Mouse (Mus musculus): Measurements from ENCODE around the gene Nat14.

Nat14 gene

GRCm38 (mm10) chr7:4920496-4920895 is 1.3 kb upstream of the Nat14 start:
- DNase-seq (ENCODE audit: low spot score) = no peak

GRCm38 (mm10) chr7:4920976-4921823 is 628 bp upstream of the Nat14 start:
- no peak for DNase-seq (ENCODE audit: low spot score)

DNA sequence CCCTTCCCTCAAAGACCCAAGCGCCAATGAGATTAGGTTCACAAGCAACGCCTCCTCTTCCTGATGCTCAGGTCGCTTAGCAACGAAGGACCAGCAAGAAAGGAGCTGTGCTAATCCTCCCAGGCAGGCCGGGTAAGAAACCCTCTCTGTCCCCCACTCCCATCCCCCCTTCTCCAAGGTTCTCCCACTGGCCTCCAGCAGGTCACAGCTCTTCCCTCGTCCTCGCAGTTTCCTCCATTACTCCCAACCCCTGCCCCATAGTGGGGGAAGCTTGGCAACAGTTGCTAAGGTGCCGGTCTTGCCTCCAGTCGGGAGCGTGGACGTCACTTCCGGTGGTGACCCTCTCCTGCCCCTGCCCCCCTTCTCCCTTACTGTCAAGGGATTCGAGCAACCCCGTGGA is 680 bp downstream of the Nat14 start:
- DNase-seq (ENCODE audit: low spot score) = peak; percentile 63

GRCm38 (mm10) chr7:4922931-4923565 is 1.2 kb downstream of the Nat14 start:
- DNase-seq (ENCODE audit: low spot score) = no peak

DNA sequence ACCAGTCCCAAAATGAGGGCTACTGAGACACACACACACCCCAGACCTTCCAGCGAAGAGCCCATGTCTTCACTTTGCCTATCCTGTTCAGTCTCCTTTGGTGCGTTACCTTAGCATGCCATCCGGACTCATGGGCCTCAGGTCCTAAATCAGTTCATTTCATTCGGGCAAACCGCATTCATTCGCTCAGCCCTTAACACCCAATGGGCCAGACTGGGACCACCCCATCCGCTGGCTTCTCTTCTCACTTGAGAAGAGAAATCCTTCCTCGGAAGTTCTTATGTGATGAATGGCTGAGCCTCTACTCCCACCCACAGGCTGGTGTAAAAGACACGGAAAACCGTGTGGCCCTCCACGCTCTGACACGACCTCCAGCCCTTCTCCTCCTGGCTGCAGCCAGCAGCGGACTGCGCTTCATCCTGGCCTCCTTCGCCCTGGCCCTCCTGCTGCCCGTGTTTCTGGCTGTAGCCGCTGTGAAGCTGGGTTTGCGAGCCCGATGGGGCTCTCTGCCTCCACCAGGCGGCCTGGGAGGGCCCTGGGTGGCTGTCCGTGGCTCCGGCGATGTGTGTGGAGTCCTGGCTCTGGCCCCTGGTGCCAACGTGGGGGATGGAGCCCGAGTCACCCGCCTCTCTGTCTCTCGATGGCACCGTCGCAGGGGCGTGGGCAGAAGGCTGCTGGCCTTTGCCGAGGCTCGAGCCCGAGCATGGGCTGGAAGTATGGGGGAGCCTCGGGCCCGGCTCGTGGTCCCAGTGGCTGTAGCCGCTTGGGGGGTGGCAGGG is 1.9 kb downstream of the Nat14 start:
- DNase-seq (ENCODE audit: low spot score) = peak; percentile 68

GRCm38 (mm10) chr7:4924483-4924882 is 2.7 kb downstream of the Nat14 start:
- no peak for DNase-seq (ENCODE audit: low spot score)

GRCm38 (mm10) chr7:4924891-4925301 is 3.1 kb downstream of the Nat14 start:
- DNase-seq (ENCODE audit: low spot score) = no peak

DNA sequence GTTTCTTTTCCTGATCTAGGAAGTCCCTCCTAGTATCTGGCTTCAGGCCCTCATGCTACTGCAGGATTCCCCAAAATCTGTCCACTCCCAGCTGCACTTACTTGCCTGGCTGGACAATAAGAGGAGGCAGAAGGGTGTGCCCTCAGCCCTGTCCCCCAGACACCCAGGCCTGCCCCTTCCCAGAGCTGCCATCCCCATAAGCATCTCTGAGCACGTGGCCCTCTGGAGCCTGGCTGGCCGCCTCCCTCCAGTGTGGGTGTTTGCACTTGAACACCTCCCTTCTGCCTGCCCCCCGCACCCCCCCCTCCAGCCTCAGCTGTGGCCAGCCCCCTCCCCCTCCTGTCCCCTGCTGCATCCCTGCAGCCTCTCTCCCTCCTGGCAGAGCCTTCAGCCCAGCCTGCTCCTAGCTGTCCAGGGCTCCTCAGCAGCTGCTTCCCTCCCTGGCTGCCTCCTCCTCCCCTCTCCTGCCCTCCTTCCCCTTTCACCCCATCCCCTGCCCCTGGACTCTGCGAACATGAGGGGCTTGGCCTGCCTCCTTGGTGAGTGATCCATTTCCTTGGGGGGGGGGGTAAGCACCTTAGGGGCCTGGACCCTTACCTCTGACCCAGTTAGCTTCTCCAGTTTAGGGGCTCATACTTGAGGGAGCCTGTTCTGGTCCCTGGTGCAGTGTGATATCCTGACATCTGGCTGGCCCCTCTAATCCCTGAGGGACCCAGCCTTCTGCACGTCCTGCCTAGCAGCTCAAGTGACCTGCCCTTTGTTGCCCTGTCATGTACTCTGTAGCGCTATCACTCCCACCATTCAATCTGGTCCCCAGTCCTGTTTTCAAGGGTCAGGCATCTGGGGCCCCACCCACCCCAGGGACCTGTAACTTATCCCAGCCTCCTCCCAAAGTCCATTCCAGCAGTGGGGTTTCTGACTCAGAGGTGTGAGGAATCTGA is 3.9 kb downstream of the Nat14 start, which contains the start of gene Ssc5d:
Ssc5d (plus strand) TSS at position 345 of the 941 bp plus-strand sequence.
- no peak for DNase-seq (ENCODE audit: low spot score)

- DNase-seq (ENCODE audit: low spot score) = no peak
Measured at GRCm38 (mm10) chr7:4926849-4927248, 5.0 kb downstream of the Nat14 start.

GRCm38 (mm10) chr7:4927711-4928110 is 5.9 kb downstream of the Nat14 start:
- no peak for DNase-seq (ENCODE audit: low spot score)

DNA sequence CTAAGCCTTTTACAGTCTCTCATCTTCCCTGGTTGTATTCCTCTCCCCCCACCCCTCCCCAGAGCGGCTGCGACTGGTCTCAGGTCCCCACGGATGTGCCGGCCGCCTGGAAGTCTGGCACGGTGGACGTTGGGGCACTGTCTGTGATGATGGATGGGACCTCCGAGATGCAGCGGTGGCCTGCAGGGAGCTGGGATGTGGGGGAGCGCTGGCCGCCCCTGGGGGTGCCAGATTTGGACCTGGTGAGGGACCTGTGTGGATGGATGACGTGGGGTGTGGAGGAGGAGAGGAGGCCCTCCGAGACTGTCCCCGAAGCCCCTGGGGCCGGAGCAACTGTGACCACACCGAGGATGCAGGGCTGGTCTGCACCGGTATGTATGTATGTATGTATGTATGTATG is 6.5 kb downstream of the Nat14 start:
- no peak for DNase-seq (ENCODE audit: low spot score)

DNA sequence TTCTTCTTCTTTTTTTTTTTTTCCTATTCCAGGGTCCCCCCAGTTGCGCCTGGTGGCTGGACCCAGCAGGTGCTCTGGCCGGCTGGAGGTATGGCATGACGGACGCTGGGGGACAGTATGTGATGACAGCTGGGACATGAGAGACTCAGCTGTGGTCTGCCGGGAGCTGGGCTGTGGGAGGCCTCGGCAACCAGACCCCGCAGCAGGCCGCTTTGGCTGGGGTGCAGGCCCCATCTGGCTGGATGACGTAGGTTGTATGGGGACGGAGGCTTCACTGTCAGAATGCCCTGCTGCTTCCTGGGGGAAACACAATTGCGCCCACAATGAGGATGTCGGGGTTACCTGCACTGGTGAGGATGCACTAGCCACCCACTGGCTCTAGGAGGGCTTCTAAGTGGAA is 11.3 kb downstream of the Nat14 start:
- no peak for DNase-seq (ENCODE audit: low spot score)

DNA sequence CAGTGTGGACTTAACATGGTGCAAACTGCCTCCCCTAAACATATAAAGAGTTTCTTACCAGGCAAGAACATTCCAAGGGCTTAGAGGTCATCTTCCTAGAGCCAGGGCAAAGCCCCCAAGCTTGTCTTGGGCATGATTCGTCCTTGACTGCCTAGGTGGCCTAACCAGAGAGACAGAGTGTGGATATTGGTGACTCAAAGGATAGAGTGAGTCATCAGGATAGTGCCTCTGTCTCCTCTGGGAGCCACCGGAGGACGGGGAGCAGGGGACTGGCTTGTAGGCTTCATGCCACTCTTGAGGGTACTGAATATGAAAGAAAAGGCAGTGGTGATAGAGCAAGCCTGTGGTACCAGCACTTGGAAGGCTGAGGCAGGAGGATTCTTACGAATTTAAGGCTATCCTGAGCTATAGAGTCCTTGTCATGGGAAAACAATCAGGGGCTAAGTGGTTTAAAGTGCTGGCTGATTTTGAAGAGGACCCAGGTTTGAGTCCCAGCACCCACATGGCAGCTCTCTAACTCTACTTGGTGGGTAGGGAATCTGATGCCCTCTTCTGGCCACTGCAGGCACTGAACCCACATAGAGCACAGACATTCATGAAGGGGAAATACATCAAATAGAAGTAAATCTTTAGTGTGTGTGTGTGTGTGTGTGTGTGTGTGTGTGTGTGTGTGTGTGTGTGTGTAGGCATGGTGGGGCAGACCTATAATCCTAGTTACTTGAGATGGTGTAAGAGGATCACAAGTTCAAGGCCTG is 12.5 kb downstream of the Nat14 start:
- DNase-seq (ENCODE audit: low spot score) = no peak

DNA sequence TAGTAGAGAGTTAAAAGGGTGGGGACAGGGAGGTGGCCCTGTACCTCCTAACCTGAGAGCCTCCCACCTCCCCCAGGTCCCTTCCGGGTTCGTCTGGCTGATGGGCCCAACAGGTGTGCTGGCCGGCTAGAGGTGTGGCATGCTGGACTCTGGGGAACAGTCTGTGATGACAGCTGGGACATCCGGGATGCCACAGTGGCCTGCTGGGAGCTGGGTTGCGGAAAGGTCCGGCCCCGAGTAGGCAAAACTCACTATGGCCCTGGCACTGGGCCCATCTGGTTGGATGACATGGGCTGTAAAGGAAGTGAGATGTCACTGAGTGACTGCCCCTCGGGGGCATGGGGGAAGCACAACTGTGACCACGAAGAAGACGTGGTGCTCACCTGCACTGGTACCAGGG is 15.0 kb downstream of the Nat14 start:
- DNase-seq (ENCODE audit: low spot score) = no peak

DNA sequence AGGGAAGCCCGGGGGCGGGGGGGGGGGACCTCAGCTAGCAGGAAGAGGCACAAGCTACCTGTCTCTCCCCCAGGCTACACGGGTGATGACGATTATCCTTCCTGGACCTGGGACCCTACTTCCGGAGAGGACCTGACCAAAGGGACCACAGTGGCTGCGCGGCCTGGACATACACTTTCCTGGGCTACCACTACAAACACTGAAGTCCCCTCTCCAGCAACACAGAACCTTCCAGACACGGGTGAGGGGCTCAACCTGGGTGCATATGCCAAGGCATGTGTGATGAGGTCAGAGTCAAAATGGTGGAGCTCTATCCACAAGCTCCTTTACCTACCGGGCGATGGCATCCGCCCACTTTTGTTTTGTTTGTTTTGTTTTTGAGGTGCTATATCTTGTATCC is 15.6 kb downstream of the Nat14 start:
- no peak for DNase-seq (ENCODE audit: low spot score)

GRCm38 (mm10) chr7:4938456-4938855 is 16.6 kb downstream of the Nat14 start:
- peak; percentile 68 for DNase-seq (ENCODE audit: low spot score)

DNA sequence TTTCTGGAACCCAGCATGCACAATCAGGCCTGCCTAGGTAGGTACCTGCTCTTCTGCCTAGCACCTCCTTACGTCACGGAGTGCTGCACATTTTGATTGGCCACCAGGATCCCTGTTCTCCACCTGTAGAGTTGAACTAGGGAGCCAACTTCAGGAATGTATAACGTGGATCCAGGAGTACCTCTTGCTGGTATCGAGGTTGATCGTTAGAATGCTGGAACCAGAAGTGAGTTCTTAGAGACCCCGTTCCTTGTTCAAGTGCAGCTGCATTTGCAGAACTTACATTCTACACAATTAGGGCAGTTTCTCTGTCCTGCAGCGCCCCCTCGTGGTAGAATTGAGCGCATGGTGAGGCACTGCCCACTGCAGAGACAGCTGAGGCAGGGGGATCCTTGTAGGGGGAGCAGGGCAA is 18.2 kb downstream of the Nat14 start:
- DNase-seq (ENCODE audit: low spot score) = peak; percentile 71

- no peak for DNase-seq (ENCODE audit: low spot score)
Measured at GRCm38 (mm10) chr7:4942673-4943072, 20.8 kb downstream of the Nat14 start.

DNA sequence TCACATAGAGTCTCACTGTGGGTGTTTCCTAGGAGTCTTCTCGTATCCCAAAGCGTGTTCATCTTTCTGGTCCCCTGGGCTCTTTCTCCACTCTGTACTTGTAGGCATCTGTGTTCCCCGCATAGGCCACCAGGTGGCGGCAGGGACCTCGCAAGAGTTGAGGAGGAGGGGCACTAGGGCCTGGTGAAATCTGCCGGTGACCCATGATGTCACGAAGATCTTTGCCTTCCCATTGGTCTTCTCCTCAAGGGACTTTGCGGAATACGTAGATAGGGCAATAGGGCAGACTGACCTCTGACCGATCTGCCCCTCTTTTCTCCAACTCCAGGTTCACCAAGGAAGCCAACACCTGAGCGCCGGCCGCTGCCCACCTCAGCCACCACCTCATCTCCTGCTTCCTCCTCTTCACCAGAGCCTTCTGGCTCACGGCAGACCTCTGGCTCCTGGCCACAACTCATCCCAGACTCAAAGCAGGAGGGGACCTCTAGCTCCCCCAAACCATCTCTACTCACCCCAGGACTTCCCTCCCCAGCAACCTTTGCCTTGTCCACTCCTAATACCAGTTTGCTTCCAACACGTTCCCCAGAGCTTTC is 21.5 kb downstream of the Nat14 start:
- DNase-seq (ENCODE audit: low spot score) = peak; percentile 88

DNA sequence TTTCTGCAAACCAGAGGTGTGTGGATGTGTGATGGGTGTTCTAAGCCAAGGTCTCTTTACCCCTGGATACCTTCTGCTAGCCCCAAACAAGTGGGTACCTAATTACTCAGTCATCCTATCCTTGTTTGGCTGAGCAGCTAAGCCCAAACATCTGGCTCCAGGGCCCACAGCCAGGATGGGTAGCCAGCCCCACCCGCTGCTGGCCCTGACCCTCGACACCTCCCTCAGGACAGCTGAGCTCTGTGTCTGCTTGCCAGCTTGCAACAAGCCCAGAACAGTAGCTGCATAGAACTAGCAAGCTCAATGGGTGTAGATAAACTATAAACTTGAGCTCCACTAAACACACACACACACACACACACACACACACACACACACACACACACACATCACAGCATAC is 26.0 kb downstream of the Nat14 start:
- DNase-seq (ENCODE audit: low spot score) = peak; percentile 73
